Mouse (Mus musculus): ENCODE data around the gene Gata3.

DNA sequence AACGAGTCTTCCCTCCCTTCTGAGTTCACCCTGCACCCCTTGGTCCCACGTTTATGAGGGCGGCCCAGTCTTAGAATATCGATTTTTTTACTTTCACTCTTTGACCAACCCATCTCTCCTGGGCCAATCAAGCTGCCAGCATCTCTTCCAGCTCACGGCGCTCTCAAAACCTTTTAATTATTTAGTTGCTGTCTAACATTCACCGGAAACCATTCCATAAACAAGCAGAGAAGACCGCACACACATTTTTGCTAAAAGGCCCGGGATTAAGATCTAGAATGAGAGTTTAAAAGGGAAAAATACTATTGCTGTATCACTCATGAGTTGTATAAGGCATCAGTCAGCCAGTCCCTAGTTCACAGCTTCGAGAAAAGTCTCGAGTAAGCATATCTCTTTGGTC lies 9.6 kb downstream of the Gata3 start:
- TF ChIP-seq CTCF (IDR thresholded peaks at IDR 0.05; ENCODE audit: borderline replicate concordance, insufficient read depth, low read depth, low read length) (no peak), POLR2A (IDR thresholded peaks at IDR 0.05; ENCODE audit: borderline replicate concordance, insufficient read depth, low read length) (no peak)

Data from cerebellum, adult 2 months (tissue).